Mouse (Mus musculus): ENCODE measurements around the gene Pappa2. TPM values are rescaled to one million over a fixed set of nuclear protein-coding genes. Genes with fewer than 3 reads are reported as not detected.

Pappa2 gene
- polyA plus RNA-seq, 1 experiment from 2014 or later: 0.97 TPM

DNA sequence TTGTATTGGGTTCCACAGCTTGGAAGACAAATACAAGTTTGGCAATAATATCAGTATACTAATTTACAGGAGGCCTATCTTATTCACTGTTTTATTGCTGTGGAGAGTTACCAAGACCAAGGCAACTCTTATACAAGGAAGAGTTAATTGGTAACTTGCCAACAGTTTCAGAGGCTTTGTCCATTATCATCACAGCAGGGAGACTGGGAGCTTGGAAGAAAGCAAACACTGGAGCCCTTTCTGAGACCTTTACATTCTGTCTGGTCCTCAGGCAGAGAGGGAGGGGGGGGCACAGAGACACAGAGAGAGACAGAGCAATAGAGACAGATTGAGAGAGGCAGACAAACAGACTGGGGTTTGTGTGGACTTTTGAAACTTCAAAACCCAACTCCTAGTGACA lies 207.2 kb downstream of the Pappa2 start:
- TF ChIP-seq EP300 (optimal IDR thresholded peaks at IDR 0.05) (no peak), CTCF (IDR thresholded peaks at IDR 0.05; ENCODE audit: low read depth) (no peak)
- no peaks in the 10 kb centered on the region for H3K27me3 ChIP-seq (ENCODE audit: control insufficient read depth, insufficient read depth, low read length)
- H3K9ac ChIP-seq (ENCODE audit: low read length): no peak overlapping the region
- no peak overlapping the region for H3K4me3 ChIP-seq (ENCODE audit: low read depth, low read length)
- H3K27ac ChIP-seq (replicated peaks): no peak overlapping the region
- DNase-seq (ENCODE audit: low spot score): no peak
- H3K9me3 ChIP-seq (ENCODE audit: control insufficient read depth, low read length): no peaks in the 10 kb centered on the region
- H3K36me3 ChIP-seq (ENCODE audit: control insufficient read depth, insufficient read depth, low read length): no peaks in the 10 kb centered on the region
- ATAC-seq (ENCODE audit: low FRiP score, low TSS enrichment): no peak
- H3K4me1 ChIP-seq (replicated peaks; ENCODE audit: control insufficient read depth, insufficient read depth): no peaks in the 10 kb centered on the region
- no peak overlapping the region for H3K4me2 ChIP-seq (replicated peaks; ENCODE audit: low read depth)

DNA sequence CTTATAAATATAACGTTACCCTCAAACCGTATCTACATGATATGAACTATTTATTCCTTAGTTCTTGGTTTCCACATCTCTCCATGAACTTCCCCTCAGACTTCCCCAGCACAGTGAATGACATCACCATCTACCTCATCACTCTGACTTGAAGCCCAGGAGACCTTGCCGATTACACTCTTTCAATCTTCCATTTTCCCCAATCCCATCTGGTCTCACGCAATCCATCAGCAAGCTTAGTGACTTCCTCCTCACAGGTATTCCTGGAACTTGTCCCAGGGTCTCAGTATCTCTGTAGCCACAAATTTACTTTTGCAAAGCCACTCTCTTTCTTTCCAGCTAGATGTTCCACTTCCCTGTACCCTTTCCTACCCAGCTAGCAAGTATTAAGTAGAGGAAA lies 209.5 kb downstream of the Pappa2 start:
- WGBS: 68% methylated on average over 4 of the region's 4 CpGs
- Histone ChIP-seq H3K27ac (replicated peaks) (no peak overlapping the region), H3K9me3 (ENCODE audit: control insufficient read depth, low read length) (no peaks in the 10 kb centered on the region), H3K4me3 (ENCODE audit: low read depth, low read length) (no peak overlapping the region), H3K36me3 (ENCODE audit: control insufficient read depth, insufficient read depth, low read length) (no peaks in the 10 kb centered on the region), H3K4me2 (replicated peaks; ENCODE audit: low read depth) (no peak overlapping the region), H3K9ac (ENCODE audit: low read length) (no peak overlapping the region), H3K27me3 (ENCODE audit: control insufficient read depth, insufficient read depth, low read length) (no peaks in the 10 kb centered on the region), H3K4me1 (replicated peaks; ENCODE audit: control insufficient read depth, insufficient read depth) (no peaks in the 10 kb centered on the region)
- ATAC-seq (ENCODE audit: low FRiP score, low TSS enrichment) (no peak), DNase-seq (ENCODE audit: low spot score) (no peak)
- TF ChIP-seq CTCF (IDR thresholded peaks at IDR 0.05; ENCODE audit: low read depth): no peak
- no peak for TF ChIP-seq EP300 (optimal IDR thresholded peaks at IDR 0.05)

DNA sequence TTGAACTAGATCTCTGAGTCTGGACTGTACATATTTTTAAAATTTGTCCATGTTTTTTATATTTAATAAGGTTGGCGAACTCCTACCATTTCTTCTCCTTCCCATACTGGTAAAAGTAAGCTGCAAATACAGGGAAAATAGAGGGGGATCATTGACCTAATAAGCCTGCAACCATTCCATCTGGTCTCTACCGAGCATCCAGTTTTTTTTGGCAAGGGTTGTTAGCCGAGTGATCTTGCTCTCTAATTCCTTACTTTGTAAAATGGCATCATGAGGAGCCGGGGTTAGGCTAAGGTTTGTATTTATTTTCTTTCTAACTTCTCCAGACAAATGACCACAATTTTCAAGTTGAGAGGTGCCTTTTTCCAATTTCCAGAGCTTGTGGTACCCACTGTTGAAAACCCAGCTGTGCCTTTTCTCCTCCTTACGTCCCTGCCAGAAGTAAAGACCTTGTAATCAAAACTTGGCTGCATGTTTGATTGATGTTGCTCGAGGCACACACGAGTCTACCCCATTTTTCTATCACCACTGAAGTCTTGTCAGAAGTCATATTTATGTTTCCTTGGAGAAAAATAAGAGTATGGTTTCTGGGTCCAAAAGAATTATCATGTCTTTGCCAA lies 210.1 kb downstream of the Pappa2 start:
- H3K36me3 ChIP-seq (ENCODE audit: control insufficient read depth, insufficient read depth, low read length): no peaks in the 10 kb centered on the region
- no peaks in the 10 kb centered on the region for H3K9me3 ChIP-seq (ENCODE audit: control insufficient read depth, low read length)
- H3K4me2 ChIP-seq (replicated peaks; ENCODE audit: low read depth): no peak overlapping the region
- H3K4me3 ChIP-seq (ENCODE audit: low read depth, low read length): no peak overlapping the region
- ATAC-seq (ENCODE audit: low FRiP score, low TSS enrichment) (no peak), DNase-seq (ENCODE audit: low spot score) (no peak)
- 41% methylated on average over 7 of the region's 7 CpGs for whole genome bisulfite sequencing
- no peak overlapping the region for H3K27ac ChIP-seq (replicated peaks)
- H3K4me1 ChIP-seq (replicated peaks; ENCODE audit: control insufficient read depth, insufficient read depth): no peaks in the 10 kb centered on the region
- no peak overlapping the region for H3K9ac ChIP-seq (ENCODE audit: low read length)
- TF ChIP-seq EP300 (optimal IDR thresholded peaks at IDR 0.05): no peak
- TF ChIP-seq CTCF (IDR thresholded peaks at IDR 0.05; ENCODE audit: low read depth): no peak
- no peaks in the 10 kb centered on the region for H3K27me3 ChIP-seq (ENCODE audit: control insufficient read depth, insufficient read depth, low read length)

DNA sequence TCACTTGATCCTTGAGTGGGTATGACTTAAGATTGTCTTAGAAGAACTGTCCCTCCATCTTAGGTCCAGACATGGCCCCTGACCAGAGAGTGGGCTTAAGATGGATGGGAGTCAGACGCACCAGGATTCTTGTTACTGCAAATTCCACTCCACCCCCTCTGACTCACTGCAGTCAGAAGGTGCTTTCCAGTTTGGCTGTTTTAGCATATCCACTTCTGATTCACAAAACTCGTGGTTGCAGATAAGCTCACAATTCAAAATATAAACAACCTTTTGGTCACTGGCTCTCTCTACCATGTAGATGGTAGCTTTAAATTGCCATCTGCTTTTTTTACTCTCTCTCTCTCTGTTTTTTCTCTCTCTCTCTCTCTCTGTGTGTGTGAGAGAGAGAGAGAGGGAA lies 214.4 kb downstream of the Pappa2 start:
- H3K9me3 ChIP-seq (ENCODE audit: control insufficient read depth, low read length): no peaks in the 10 kb centered on the region

DNA sequence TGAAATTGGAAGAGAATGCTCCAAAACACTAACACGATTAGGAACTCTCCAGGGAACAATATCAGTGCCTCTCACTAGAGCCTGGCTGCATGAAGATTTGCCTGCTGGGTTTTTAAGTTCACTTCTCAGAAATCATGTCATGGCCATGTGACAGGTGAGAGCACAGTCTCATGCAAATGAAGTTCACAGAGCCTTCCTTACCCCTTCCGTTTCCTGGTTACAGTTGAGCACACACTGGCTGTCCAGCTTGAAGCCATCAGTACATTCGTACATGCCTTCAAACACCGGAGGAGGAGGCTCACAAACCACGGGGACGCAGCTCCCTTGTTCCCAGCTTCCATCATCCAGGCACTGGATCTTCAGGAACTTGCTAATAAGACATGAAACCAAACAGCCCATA lies 215.6 kb downstream of the Pappa2 start:
- H3K36me3 ChIP-seq (ENCODE audit: control insufficient read depth, insufficient read depth, low read length): no peaks in the 10 kb centered on the region
- H3K27me3 ChIP-seq (ENCODE audit: control insufficient read depth, insufficient read depth, low read length): no peaks in the 10 kb centered on the region
- no peak overlapping the region for H3K27ac ChIP-seq (replicated peaks)
- no peak overlapping the region for H3K4me3 ChIP-seq (ENCODE audit: low read depth, low read length)
- no peaks in the 10 kb centered on the region for H3K9me3 ChIP-seq (ENCODE audit: control insufficient read depth, low read length)
- 62% methylated on average over 6 of the region's 6 CpGs for WGBS
- no peak overlapping the region for H3K4me2 ChIP-seq (replicated peaks; ENCODE audit: low read depth)
- no peak overlapping the region for H3K9ac ChIP-seq (ENCODE audit: low read length)
- no peak for TF ChIP-seq CTCF (IDR thresholded peaks at IDR 0.05; ENCODE audit: low read depth)
- TF ChIP-seq EP300 (optimal IDR thresholded peaks at IDR 0.05): no peak
- H3K4me1 ChIP-seq (replicated peaks; ENCODE audit: control insufficient read depth, insufficient read depth): no peaks in the 10 kb centered on the region
- DNase-seq (ENCODE audit: low spot score) (no peak), ATAC-seq (ENCODE audit: low FRiP score, low TSS enrichment) (no peak)

More for the DNA sequence above, 214.4 kb downstream of the Pappa2 start:
- Histone ChIP-seq H3K9ac (ENCODE audit: low read length) (no peak overlapping the region), H3K27ac (replicated peaks) (no peak overlapping the region), H3K36me3 (ENCODE audit: control insufficient read depth, insufficient read depth, low read length) (no peaks in the 10 kb centered on the region), H3K27me3 (ENCODE audit: control insufficient read depth, insufficient read depth, low read length) (no peaks in the 10 kb centered on the region), H3K4me1 (replicated peaks; ENCODE audit: control insufficient read depth, insufficient read depth) (no peaks in the 10 kb centered on the region), H3K4me2 (replicated peaks; ENCODE audit: low read depth) (no peak overlapping the region), H3K4me3 (ENCODE audit: low read depth, low read length) (no peak overlapping the region)
- WGBS: 20% methylated on average over 2 of the region's 2 CpGs
- TF ChIP-seq EP300 (optimal IDR thresholded peaks at IDR 0.05): no peak
- TF ChIP-seq CTCF (IDR thresholded peaks at IDR 0.05; ENCODE audit: low read depth): no peak
- no peak for ATAC-seq (ENCODE audit: low FRiP score, low TSS enrichment)
- no peak for DNase-seq (ENCODE audit: low spot score)

DNA sequence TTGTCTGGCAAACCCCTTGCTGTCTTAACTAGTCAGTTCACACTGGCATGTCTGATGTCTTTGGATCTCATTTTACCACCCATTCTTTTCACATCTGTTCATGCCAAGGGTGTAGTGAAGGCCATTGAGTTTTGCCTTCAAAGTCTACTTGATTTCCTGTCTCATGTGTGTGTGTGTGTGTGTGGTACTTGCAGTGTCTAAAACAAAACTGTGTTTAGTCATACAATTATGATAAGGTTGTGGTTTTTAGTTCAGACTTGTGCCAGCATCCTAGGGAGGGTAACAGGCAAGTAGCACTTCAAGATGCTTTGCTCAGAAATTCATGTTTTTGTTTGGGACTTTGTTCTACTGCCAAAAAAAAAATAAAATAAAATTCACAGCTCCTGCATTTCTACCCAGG lies 216.1 kb downstream of the Pappa2 start:
- H3K9me3 ChIP-seq (ENCODE audit: control insufficient read depth, low read length): no peaks in the 10 kb centered on the region
- TF ChIP-seq CTCF (IDR thresholded peaks at IDR 0.05; ENCODE audit: low read depth) (no peak), EP300 (optimal IDR thresholded peaks at IDR 0.05) (no peak)
- no peaks in the 10 kb centered on the region for H3K36me3 ChIP-seq (ENCODE audit: control insufficient read depth, insufficient read depth, low read length)
- no peak overlapping the region for H3K27ac ChIP-seq (replicated peaks)
- H3K27me3 ChIP-seq (ENCODE audit: control insufficient read depth, insufficient read depth, low read length): no peaks in the 10 kb centered on the region
- no peaks in the 10 kb centered on the region for H3K4me1 ChIP-seq (replicated peaks; ENCODE audit: control insufficient read depth, insufficient read depth)
- ATAC-seq (ENCODE audit: low FRiP score, low TSS enrichment) (no peak), DNase-seq (ENCODE audit: low spot score) (no peak)
- no peak overlapping the region for H3K9ac ChIP-seq (ENCODE audit: low read length)
- no peak overlapping the region for H3K4me3 ChIP-seq (ENCODE audit: low read depth, low read length)
- H3K4me2 ChIP-seq (replicated peaks; ENCODE audit: low read depth): no peak overlapping the region

All from stomach, postnatal 0 days (tissue).